Mouse (Mus musculus): ENCODE data around the gene Sept7. TPM values are rescaled to one million over a fixed set of nuclear protein-coding genes. Genes with fewer than 3 reads are reported as not detected.

Sept7 gene
- polyA plus RNA-seq, 1 experiment from 2014 or later = 284 TPM

DNA sequence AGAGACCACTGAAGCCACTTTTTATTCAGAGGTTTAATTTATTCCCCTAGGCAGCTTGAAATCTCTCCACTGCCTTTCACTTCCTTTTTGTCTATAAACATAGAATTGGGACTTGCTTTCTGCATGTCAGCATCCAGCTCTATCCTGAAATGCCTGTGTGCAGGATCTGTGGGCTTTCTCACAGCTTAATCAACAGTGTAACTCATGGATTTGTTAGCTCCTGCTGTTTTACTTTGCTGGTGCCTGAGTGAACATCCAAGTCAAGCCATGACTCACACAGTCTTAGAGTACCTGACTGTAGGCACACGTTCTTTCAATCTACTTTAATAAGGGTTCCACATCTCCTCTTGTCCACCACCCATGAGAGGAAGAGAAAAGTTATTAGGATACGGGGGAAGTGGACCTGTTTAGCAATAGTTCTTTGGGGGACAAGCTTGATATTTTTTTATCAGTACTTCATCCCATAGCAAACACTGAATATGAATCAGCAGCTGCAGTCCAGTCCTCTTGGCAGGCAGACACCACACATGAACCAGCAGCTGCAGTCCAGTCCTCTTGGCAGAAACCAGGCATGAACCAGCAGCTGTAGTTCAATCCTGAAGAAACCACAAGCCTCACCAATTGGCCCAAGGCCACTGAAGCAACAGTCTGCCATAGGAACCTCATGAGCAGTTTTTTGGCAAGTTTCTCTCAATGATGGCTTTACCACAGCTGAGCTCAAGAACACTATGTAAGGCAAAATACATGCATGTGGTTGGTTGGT, 85.4 kb downstream of the Sept7 start:
- no peak overlapping the region for H3K4me3 ChIP-seq
- H3K4me1 ChIP-seq (replicated peaks) = no peaks in the 10 kb centered on the region
- no peaks in the 10 kb centered on the region for H3K27me3 ChIP-seq
- no peak for ATAC-seq (ENCODE audit: low read depth)
- no peak overlapping the region for H3K9ac ChIP-seq
- no peaks in the 10 kb centered on the region for H3K36me3 ChIP-seq
- no peak overlapping the region for H3K27ac ChIP-seq (replicated peaks)
- H3K9me3 ChIP-seq = no peaks in the 10 kb centered on the region
- no peak overlapping the region for H3K4me2 ChIP-seq
- WGBS = 85% methylated on average over 2 of the region's 2 CpGs

DNA sequence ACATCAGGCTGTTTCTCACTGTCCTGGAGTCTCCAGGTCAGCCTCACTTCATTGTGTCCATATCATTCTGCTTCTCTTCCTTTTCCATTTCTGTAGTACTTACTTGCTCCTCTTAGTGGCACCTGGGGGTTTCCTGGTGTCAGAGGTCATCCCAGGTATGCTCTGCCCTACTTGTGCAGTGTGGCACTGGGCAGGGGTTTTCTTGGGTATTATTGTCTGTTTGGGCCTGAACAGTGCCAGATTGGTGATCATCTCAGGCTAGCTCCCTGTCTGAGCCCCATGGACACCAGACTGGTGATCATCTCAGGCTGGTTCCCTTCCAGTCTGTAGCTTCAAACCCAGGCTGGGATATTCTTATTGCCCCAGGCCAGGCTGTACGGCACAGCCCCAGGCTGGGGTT, 88.2 kb downstream of the Sept7 start:
- 96% methylated on average over 1 of the region's 1 CpGs for WGBS
- Histone ChIP-seq H3K36me3 (no peaks in the 10 kb centered on the region), H3K9ac (no peak overlapping the region), H3K27ac (replicated peaks) (no peak overlapping the region), H3K4me1 (replicated peaks) (no peaks in the 10 kb centered on the region), H3K27me3 (no peaks in the 10 kb centered on the region), H3K4me2 (no peak overlapping the region), H3K9me3 (no peaks in the 10 kb centered on the region), H3K4me3 (no peak overlapping the region)
- no peak for ATAC-seq (ENCODE audit: low read depth)

DNA sequence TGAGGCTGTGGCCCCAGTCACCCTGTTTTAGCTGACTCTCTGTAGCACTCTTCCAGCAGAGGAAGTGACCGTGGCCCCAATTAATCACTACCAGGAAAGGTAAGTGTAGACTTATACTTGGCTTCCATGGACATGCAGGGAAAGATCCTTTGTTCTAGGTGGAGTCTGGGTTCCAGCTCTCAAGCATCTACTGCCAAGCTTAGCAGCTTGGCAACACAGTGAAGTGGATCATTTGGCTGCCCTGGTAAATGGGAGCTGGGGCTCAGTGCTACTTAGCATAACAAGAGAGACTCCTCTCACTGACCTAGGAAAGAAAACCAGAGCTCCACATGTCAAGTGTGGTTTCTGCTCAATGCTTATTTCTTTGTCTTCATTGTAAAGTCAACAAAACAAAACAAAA, 101.5 kb downstream of the Sept7 start:
- Histone ChIP-seq H3K4me3 (no peak overlapping the region), H3K36me3 (no peaks in the 10 kb centered on the region), H3K27ac (replicated peaks) (no peak overlapping the region), H3K9me3 (no peaks in the 10 kb centered on the region), H3K4me2 (no peak overlapping the region), H3K27me3 (no peaks in the 10 kb centered on the region), H3K4me1 (replicated peaks) (no peaks in the 10 kb centered on the region), H3K9ac (no peak overlapping the region)
- WGBS = 86% methylated on average over 1 of the region's 1 CpGs
- no peak for ATAC-seq (ENCODE audit: low read depth)

DNA sequence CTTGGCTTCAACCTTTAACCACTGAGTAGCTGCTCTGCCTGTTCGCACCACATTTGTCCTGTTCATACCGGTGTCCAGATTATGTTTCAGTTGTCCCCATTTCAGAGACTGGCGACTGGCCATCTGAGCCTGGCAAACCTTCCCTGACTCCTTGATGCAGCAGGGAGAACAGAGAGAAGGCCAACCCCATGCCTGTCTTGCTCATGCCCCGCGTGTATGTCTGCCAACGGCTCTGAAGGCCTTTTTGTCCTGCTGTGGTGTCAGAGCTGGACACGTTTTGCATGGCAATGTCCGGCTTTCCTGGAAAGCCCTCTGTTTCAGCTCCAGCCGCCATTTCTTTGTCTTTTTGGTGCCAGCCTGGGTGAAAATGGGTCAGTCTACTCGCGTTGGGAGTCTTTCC, 103.6 kb downstream of the Sept7 start:
- Histone ChIP-seq H3K9me3 (no peaks in the 10 kb centered on the region), H3K27ac (replicated peaks) (no peak overlapping the region), H3K36me3 (no peaks in the 10 kb centered on the region), H3K4me3 (no peak overlapping the region), H3K9ac (no peak overlapping the region), H3K27me3 (no peaks in the 10 kb centered on the region), H3K4me2 (no peak overlapping the region), H3K4me1 (replicated peaks) (no peaks in the 10 kb centered on the region)
- 93% methylated on average over 11 of the region's 11 CpGs for whole genome bisulfite sequencing
- no peak for ATAC-seq (ENCODE audit: low read depth)

DNA sequence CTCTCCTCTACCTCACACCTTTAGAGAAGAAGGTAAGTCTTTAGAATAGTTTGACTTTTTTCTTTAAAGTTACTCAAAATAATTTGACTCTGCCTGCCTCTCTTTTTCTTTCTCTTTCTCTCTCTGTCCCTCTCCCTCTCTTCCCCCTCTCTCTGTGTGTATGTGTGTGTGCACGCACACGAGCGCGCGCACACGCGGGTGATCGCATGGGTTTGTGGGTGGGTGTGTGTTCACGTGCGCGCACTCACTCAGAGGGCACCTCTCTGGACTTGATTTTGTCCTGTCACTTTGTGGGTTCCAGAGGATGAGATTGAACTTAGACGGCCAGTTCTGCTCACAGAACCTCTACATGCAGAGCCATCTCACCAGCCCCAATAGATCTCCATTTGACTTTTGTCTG, 105.3 kb downstream of the Sept7 start:
- Histone ChIP-seq H3K4me1 (replicated peaks) (no peaks in the 10 kb centered on the region), H3K4me3 (no peak overlapping the region), H3K9ac (no peak overlapping the region), H3K27me3 (no peaks in the 10 kb centered on the region), H3K36me3 (no peaks in the 10 kb centered on the region), H3K9me3 (no peaks in the 10 kb centered on the region), H3K27ac (replicated peaks) (no peak overlapping the region), H3K4me2 (no peak overlapping the region)
- WGBS = 96% methylated on average over 12 of the region's 12 CpGs
- no peak for ATAC-seq (ENCODE audit: low read depth)

DNA sequence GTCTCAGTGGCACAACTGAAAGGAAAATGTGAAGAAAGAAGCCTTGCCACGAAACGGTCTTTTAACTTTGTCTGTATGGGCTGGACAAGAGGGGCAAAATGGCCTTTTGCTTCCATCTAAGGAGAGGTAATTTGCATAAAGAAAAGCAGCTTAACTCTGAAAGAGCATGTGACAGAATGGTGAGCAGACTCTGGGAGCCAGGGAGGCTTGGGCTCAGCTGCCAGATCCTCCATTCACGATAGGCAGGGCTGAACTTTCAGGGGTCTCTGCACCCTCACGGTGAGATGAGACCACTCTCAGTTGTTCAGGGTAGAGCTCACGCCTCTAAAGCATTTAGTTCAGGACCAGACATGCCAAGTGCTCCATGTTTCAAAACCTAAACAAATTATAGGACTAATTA, 105.8 kb downstream of the Sept7 start:
- H3K27me3 ChIP-seq = no peaks in the 10 kb centered on the region
- 76% methylated on average over 5 of the region's 5 CpGs for WGBS

More for the DNA sequence above, 105.8 kb downstream of the Sept7 start:
- H3K27ac ChIP-seq (replicated peaks) = no peak overlapping the region
- no peaks in the 10 kb centered on the region for H3K4me1 ChIP-seq (replicated peaks)
- H3K4me3 ChIP-seq = no peak overlapping the region
- no peaks in the 10 kb centered on the region for H3K36me3 ChIP-seq
- no peak for ATAC-seq (ENCODE audit: low read depth)
- H3K9me3 ChIP-seq = no peaks in the 10 kb centered on the region
- no peak overlapping the region for H3K4me2 ChIP-seq
- no peak overlapping the region for H3K9ac ChIP-seq

Other genes starting within 250 kb of the Sept7 start
- gene Gm10181, start 163.0 kb upstream of the Sept7 start, polyA plus RNA-seq (2015; fragmentation: Nextera tagmentation; extraction: Ambion mirVana) = not detected in 2 replicates
- 36.0 TPM in 2 replicates for gene Herpud2, start 100.6 kb upstream of the Sept7 start, polyA plus RNA-seq (2015; fragmentation: Nextera tagmentation; extraction: Ambion mirVana)
- 19.2 and 27.3 TPM in 2 replicates for gene Eepd1, start 229.1 kb downstream of the Sept7 start, polyA plus RNA-seq (2015; fragmentation: Nextera tagmentation; extraction: Ambion mirVana)